Mouse (Mus musculus) E14TG2a.4 (cell line): ENCODE measurements around the gene Trp63.

Experiments used
- CTCF ChIP-seq: conservative IDR thresholded peaks from 2 replicates; pipeline ENCODE4 v1.5.1; 2014; ENCODE audit warnings: low read length
- POU5F1 ChIP-seq: IDR thresholded peaks from 2 replicates; pipeline ENCODE4 v1.6.1; 2014; ENCODE audit warnings: low read length, borderline replicate concordance

DNA sequence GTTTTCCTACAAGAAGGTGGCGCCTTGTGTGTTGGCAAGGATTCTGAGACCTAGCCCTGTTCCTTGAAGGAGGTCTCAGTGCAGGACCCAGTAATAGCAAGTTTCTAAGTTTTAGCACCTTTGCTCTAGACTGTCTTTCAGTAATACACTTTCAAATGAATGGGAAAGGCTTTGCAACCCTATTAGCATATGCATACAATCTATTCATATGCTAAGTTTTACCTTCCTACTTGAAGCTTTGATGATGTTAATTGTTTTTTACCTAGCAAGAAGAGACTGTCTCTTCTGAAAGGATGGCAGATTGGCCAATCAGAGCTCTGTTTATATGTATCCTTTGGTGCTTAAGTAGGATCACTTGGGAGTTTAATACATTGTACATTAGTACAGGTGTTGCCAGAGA lies 187.9 kb downstream of the Trp63 start:
- TF ChIP-seq CTCF = no peak
- TF ChIP-seq POU5F1 = peak; percentile 95
